Mouse (Mus musculus) intestine, postnatal 0 days (tissue): Measurements from ENCODE around the gene Tenm3. TPM values are rescaled to one million over a fixed set of nuclear protein-coding genes. Genes with fewer than 3 reads are reported as not detected.

Experiments
- ATAC-seq: fragments of 200-750 bp; cut with Nextera tagmentation; 2 replicates; pipeline ENCODE4 v1.8.0; 2017; ENCODE audit warnings: mild to moderate bottlenecking, moderate TSS enrichment, moderate library complexity
- H3K27ac ChIP-seq: fragments of 300-500 bp; sonication (generic); 2 replicates; pipeline ENCODE4 v1.5.1; 2014; ENCODE audit warnings: mild to moderate bottlenecking, low read depth, low read length, moderate library complexity
- H3K27me3 ChIP-seq: fragments of 300-500 bp; sonication (generic); replicated peaks from 2 replicates; pipeline ENCODE4 v1.6.1; 2014; ENCODE audit warnings: low read length, mixed read lengths; ENCODE audit not compliant: control insufficient read depth, insufficient read depth
- H3K36me3 ChIP-seq: fragments of 300-500 bp; sonication (generic); 2 replicates; pipeline ENCODE4 v1.6.1; 2014; ENCODE audit warnings: mild to moderate bottlenecking, moderate library complexity; ENCODE audit not compliant: control insufficient read depth, insufficient read depth
- H3K4me1 ChIP-seq: fragments of 300-500 bp; sonication (generic); replicated peaks from 2 replicates; pipeline ENCODE4 v1.6.1; 2014; ENCODE audit warnings: antibody characterized with exemption, low read length, mixed read lengths; ENCODE audit not compliant: control insufficient read depth, insufficient read depth
- H3K4me2 ChIP-seq: fragments of 300-500 bp; sonication (generic); replicated peaks from 2 replicates; pipeline ENCODE4 v1.6.1; 2014; ENCODE audit warnings: low read depth, mild to moderate bottlenecking, moderate library complexity
- H3K4me3 ChIP-seq: fragments of 300-500 bp; sonication (generic); 2 replicates; pipeline ENCODE4 v1.5.1; 2014; ENCODE audit warnings: low read depth, low read length
- H3K9ac ChIP-seq: fragments of 300-500 bp; sonication (generic); 2 replicates; pipeline ENCODE4 v1.6.1; 2014; ENCODE audit warnings: mild to moderate bottlenecking, low read depth, low read length
- H3K9me3 ChIP-seq: fragments of 300-500 bp; sonication (generic); 2 replicates; pipeline ENCODE4 v1.6.1; 2016; ENCODE audit warnings: mixed run types; ENCODE audit not compliant: control insufficient read depth
- CTCF ChIP-seq: sonication (generic); IDR thresholded peaks from 2 replicates; pipeline ENCODE4 v1.5.1; 2016; ENCODE audit warnings: low read depth, mild to moderate bottlenecking, control low read depth, antibody characterized with exemption, moderate library complexity
- WGBS: fragments of 180-500 bp; shearing (Covaris S2); extraction: QIAGEN DNeasy Blood & Tissue Kit; methylation state at CpG from one replicate; pipeline ENCODE4 v1.1.7; 2014; 5-methylcytosine and 5-hydroxymethylcytosine counted together
- polyA plus RNA-seq: library from polyadenylated mRNA; unstranded; fragments of >200 nt; fragmentation: Nextera tagmentation; extraction: Ambion mirVana; gene quantifications from 2 replicates; pipeline ENCODE4 v1.2.1, GENCODE M21; 2015

The Tenm3 gene
- polyA plus RNA-seq, 1 experiment from 2014 or later = 5.3 TPM

- H3K27ac ChIP-seq = no peak overlapping the region
- 28% methylated on average over 5 of the region's 5 CpGs for WGBS
- peak overlapping the region; percentile 25 for H3K4me2 ChIP-seq
- H3K36me3 ChIP-seq = no peaks in the 10 kb centered on the region
- no peak overlapping the region for H3K9ac ChIP-seq
- H3K4me1 ChIP-seq = no peaks in the 10 kb centered on the region
- H3K9me3 ChIP-seq = no peaks in the 10 kb centered on the region
- TF ChIP-seq CTCF = no peak
- H3K4me3 ChIP-seq = no peak overlapping the region
- no peaks in the 10 kb centered on the region for H3K27me3 ChIP-seq
- no peak for ATAC-seq
Measured at GRCm38 (mm10) chr8:48819348-48819747, 24.4 kb downstream of the Tenm3 start.

- H3K36me3 ChIP-seq = no peaks in the 10 kb centered on the region
- WGBS = 51% methylated on average over 13 of the region's 13 CpGs
- no peaks in the 10 kb centered on the region for H3K4me1 ChIP-seq
- H3K9ac ChIP-seq = no peak overlapping the region
- peak overlapping the region; percentile 6; the same call in 1 of the 2 replicates for H3K4me2 ChIP-seq
- H3K27ac ChIP-seq = no peak overlapping the region
- no peaks in the 10 kb centered on the region for H3K27me3 ChIP-seq
- no peak for TF ChIP-seq CTCF
- ATAC-seq = no peak
- H3K4me3 ChIP-seq = no peak overlapping the region
- H3K9me3 ChIP-seq = no peaks in the 10 kb centered on the region
Measured at GRCm38 (mm10) chr8:48816941-48817340, 26.8 kb downstream of the Tenm3 start.

- Histone ChIP-seq H3K9me3 (no peaks in the 10 kb centered on the region), H3K36me3 (no peaks in the 10 kb centered on the region), H3K4me3 (no peak overlapping the region), H3K4me1 (no peaks in the 10 kb centered on the region), H3K27ac (no peak overlapping the region), H3K27me3 (no peaks in the 10 kb centered on the region), H3K9ac (no peak overlapping the region), H3K4me2 (no peak overlapping the region)
- TF ChIP-seq CTCF = no peak
- no peak for ATAC-seq
- 100% methylated on average over 1 of the region's 1 CpGs for WGBS
Measured at GRCm38 (mm10) chr8:48812196-48812741, 31.5 kb downstream of the Tenm3 start.

DNA sequence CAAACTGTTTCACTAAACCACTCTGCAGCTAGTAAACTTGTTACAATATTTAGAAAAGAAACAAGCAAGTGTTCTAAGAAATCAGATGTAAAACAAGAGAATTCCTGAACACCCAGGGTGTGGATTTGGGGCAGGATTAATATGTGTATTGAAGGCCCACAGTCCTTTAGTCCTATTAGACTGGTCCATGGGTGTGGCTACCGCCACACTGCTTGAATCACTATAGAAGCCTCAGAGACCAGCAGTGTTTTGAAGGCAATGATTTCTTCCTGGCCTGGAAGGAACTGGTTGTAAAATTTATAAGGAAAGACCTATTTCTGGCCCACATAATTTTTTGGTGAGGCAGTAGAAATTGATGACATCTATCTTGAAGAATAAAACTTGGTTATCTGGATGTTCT, 33.1 kb downstream of the Tenm3 start:
- H3K9ac ChIP-seq = no peak overlapping the region
- ATAC-seq = no peak
- H3K27me3 ChIP-seq = no peaks in the 10 kb centered on the region
- 78% methylated on average over 1 of the region's 1 CpGs for WGBS
- H3K27ac ChIP-seq = no peak overlapping the region
- H3K4me1 ChIP-seq = no peaks in the 10 kb centered on the region
- H3K9me3 ChIP-seq = no peaks in the 10 kb centered on the region
- no peak overlapping the region for H3K4me2 ChIP-seq
- no peaks in the 10 kb centered on the region for H3K36me3 ChIP-seq
- no peak overlapping the region for H3K4me3 ChIP-seq
- TF ChIP-seq CTCF = no peak

DNA sequence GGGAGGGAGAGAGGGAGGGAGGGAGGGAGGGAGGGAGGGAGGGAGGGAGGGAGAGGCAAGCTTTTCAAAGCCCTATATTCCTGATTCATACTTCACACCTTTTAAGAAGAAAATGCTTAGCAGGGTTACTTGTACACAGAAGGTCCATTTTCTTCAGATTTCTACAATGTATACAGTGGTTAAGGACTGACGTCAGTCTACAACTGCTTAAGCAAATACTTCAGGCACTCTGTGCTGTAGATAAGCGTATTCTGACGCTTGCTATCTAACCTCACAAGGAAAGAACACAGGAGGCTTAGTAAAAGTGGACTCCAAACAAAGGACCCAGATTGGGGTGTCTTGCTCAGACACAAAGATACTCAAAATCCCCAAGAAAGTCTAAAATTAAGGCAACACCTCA, 34.6 kb downstream of the Tenm3 start:
- no peak overlapping the region for H3K4me3 ChIP-seq
- no peaks in the 10 kb centered on the region for H3K27me3 ChIP-seq
- no peak overlapping the region for H3K9ac ChIP-seq
- no peak for TF ChIP-seq CTCF
- no peak overlapping the region for H3K4me2 ChIP-seq
- 42% methylated on average over 3 of the region's 3 CpGs for WGBS
- H3K4me1 ChIP-seq = no peaks in the 10 kb centered on the region
- H3K9me3 ChIP-seq = no peaks in the 10 kb centered on the region
- H3K27ac ChIP-seq = no peak overlapping the region
- no peaks in the 10 kb centered on the region for H3K36me3 ChIP-seq
- ATAC-seq = no peak

- no peak overlapping the region for H3K4me2 ChIP-seq
- no peak for ATAC-seq
- H3K9ac ChIP-seq = no peak overlapping the region
- 55% methylated on average over 8 of the region's 8 CpGs for WGBS
- H3K27ac ChIP-seq = no peak overlapping the region
- H3K27me3 ChIP-seq = no peaks in the 10 kb centered on the region
- no peaks in the 10 kb centered on the region for H3K36me3 ChIP-seq
- TF ChIP-seq CTCF = no peak
- no peaks in the 10 kb centered on the region for H3K9me3 ChIP-seq
- H3K4me1 ChIP-seq = no peaks in the 10 kb centered on the region
- no peak overlapping the region for H3K4me3 ChIP-seq
Measured at GRCm38 (mm10) chr8:48803070-48803469, 40.7 kb downstream of the Tenm3 start.

- Histone ChIP-seq H3K4me2 (no peak overlapping the region), H3K4me3 (no peak overlapping the region), H3K27ac (no peak overlapping the region), H3K27me3 (no peaks in the 10 kb centered on the region), H3K4me1 (no peaks in the 10 kb centered on the region), H3K36me3 (no peaks in the 10 kb centered on the region), H3K9me3 (no peaks in the 10 kb centered on the region), H3K9ac (no peak overlapping the region)
- no peak for TF ChIP-seq CTCF
- no peak for ATAC-seq
- WGBS = 87% methylated on average over 8 of the region's 8 CpGs
Measured at GRCm38 (mm10) chr8:48802231-48802630, 41.5 kb downstream of the Tenm3 start.
